Mouse (Mus musculus): Measurements from ENCODE around the gene Cuedc1. TPM values are rescaled to one million over a fixed set of nuclear protein-coding genes. Genes with fewer than 3 reads are reported as not detected.

The Cuedc1 gene
- polyA plus RNA-seq, 1 experiment, result 1.7 TPM

DNA sequence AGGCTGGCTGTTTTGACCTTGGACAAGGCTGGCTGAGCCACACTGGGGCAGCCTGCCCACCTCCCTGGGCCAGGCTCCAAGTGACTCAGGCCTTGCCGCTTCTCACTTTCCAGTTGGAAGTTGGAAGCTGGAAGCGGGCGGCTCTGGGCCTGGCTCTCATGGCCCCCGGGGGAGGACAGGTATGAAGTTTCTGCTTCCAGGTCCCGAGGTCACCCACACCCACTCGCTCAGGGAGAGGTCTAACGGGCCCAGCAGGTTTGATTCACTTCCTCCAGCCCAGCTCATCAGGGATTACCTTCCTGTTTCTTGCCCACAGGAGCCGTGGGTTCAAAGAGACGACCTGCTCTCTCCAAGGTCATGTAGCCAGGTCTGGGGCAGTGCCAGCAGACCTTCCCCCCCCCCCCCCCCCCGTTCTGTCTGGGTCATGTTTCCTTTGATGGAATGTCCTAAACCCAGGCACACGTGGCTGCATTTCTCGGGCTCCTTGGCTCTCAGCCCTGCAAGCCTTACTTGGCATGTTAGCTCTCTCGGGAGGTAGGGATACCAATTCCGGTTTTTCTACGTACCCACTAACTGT lies 67.0 kb downstream of the Cuedc1 start:
- no peak for TF ChIP-seq GATA1 (IDR thresholded peaks at IDR 0.05; ENCODE audit: low read length)

DNA sequence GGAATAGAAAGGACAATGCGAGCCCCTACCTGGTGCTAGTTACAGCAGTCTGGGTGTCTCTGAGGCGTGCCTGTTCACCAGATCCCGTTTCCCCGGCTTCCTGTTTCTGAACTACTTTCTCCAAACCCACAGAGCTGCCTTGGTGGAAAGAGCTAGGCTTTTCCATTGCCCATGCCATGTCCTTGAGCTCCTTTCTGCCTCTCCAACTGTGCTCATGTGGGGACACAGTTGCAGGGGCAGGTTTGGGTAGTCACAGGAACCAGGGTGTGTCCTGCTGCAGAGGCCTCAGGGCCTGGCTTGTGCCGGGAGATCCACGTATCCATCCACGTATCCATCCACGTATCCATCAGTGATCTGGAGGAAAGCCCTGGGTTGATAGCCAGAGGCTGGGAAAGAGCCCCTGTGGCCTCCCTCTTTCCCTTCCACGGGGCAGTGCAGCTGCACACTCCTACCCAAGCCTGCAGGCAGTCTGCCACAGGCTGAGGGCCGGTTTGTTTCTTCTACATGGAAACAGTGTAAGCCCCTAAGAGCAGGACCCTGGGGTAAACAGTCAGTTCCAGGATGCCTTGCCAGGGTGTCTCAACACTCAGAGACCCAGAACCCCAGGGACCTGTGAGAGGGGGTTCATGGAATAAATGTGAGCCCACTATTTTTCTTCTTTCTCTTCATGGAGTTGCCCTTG lies 68.0 kb downstream of the Cuedc1 start:
- TF ChIP-seq GATA1 (IDR thresholded peaks at IDR 0.05; ENCODE audit: low read length), result no peak

DNA sequence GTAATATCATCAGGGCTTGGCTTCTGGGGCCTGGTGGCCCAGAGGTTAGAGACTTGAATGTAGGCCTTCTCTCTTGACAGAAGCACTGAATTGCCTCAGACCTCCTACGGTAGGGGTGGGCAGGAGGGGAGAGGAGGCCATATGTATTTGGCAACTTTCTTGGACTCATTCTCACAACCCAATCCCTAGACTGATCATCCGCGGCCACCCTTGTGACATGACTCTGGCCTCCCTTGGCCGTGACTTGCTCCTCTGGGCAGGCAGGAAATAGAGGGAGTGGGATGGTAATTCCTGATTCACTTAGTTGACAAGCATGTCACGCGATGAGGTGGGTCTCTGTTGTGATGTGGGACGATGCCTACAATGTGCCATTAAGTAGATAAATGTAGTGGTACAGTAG lies 68.6 kb downstream of the Cuedc1 start:
- no peak for TF ChIP-seq GATA1 (IDR thresholded peaks at IDR 0.05; ENCODE audit: low read length)

DNA sequence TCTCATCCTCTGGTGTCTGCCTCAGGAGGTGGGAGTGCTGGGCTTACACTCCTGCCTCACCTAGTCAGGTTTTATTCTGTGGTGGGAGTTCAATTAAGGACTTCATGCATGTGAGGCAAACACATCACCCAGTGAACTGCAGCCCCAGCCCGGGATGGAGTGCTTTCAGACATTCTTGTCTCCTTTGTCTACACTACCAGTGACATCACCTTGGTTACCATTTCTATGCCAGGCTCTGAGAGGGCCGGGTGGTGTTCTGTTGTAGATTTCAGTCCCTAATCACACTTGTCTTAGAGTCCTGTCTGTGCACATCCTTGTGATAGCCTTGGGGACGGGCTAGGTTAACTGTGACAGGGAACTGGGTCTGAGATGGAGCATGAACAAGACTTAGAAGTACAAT lies 70.8 kb downstream of the Cuedc1 start:
- no peak for TF ChIP-seq GATA1 (IDR thresholded peaks at IDR 0.05; ENCODE audit: low read length)

DNA sequence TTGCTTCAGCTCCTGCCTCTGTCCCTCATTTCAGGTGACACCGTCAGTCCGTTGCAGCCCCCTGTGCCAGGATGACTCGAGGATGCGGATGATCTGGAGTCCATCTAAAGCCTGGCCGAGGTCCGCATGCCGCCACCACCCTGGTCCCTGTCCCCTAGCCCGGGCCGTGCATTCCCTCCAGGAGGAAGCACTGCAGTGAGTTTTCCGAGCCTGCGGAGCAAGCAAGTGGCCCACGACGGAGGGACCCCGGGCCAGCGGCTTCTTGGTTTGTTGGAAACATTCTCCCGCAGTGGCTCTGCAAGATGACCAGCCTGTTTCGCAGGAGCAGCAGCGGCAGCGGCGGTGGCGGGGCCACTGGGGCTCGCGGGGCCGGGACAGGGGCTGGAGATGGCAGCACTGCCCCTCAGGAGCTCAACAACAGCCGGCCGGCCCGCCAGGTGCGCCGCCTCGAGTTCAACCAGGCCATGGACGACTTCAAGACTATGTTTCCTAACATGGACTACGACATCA lies 71.7 kb downstream of the Cuedc1 start:
- no peak for TF ChIP-seq GATA1 (IDR thresholded peaks at IDR 0.05; ENCODE audit: low read length)

GRCm38 (mm10) chr11:88170606-88171005 lies 72.7 kb downstream of the Cuedc1 start:
- no peak for TF ChIP-seq GATA1 (IDR thresholded peaks at IDR 0.05; ENCODE audit: low read length)

- TF ChIP-seq GATA1 (IDR thresholded peaks at IDR 0.05; ENCODE audit: low read length), result no peak
These were observed 74.1 kb downstream of the Cuedc1 start for GRCm38 (mm10) chr11:88171876-88172442.

- TF ChIP-seq GATA1 (IDR thresholded peaks at IDR 0.05; ENCODE audit: low read length), result no peak
These were observed 74.9 kb downstream of the Cuedc1 start for GRCm38 (mm10) chr11:88172601-88173325.

DNA sequence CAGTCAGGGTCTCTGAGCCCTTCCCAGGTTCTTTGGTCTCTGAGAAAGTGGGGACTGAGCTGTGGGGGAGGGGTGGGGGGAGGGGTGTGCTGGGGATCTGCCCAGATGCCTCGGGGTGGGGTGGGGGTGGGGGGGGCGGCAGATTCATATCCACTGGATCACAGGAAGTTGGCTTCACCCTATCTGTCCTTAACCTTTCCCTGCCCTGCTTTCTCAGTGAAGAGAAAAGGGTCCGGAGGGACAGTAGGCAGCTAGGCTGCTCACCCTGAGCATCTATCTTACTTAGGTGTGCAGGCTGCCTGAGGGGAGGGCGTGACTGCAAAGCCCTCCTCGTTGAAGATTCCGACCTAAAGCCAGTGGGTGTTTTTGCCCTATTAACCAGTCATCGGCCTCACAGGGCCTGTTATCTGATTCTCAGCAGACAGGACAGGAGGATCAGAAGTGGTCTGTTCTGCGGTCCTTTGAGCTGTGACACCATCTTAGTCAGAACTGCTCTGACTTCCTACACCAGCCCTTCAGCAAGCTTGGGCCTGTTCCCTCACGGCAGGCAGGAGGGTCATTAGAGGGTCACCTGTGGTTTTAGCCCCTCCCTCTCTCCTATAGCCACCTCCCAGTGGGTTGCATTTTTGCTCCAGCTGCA lies 75.6 kb downstream of the Cuedc1 start:
- no peak for TF ChIP-seq GATA1 (IDR thresholded peaks at IDR 0.05; ENCODE audit: low read length)

DNA sequence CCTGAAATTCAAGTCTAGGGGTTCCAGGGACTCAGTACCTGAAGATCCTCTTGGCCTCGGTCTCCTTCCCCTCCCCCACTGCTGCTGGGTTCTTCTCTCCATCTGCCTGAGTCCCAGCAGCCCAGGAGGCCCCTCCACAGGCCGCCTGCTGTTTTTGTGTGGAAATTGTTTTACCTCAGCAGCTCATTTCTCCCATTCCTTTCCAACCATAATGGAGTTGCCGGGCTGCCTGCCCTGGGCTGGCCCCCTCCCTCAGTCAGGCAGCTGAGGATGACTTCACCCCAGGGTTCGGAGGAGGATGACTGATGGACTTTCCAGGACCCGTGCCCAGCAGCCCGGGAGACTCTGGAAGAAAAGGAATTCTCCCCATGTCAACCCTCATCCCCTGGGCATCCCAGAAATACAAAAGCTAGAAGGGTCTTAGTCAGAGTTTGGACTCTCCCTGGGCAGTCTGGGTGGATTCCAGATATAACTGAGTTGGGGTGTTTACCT lies 82.7 kb downstream of the Cuedc1 start:
- no peak for TF ChIP-seq GATA1 (IDR thresholded peaks at IDR 0.05; ENCODE audit: low read length)

DNA sequence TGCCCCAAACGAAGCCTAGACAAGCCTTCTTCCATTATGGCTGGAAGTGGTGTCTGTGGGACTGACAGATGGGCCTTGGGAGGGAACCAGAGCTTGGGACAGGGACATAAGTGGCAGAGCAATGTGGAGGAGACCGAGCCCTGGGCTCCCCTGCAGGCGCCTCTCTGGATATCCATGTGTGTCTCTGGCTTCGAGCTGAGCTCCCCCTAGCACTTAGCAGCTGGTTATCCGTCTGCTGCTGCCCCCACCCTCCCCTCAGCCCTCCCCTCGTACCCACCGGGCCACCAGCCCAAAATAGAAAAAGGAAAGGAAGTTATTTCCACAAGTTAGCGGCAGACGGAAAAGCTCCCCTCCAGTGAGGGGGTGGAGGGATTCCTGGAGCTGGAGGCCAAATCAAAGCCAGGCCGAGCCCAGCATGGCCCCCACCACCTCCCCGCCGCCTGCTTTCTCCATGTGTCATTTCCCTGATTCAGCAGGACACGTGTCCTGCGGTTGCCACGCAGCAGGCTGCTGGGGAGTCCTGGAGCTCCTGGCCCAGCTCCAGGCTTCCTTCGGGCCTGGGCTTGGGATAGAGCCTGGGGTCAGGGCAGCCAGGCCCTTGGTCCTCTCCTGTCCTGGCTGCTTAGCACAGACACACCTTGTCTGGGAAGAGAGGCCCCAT lies 83.2 kb downstream of the Cuedc1 start:
- TF ChIP-seq GATA1 (IDR thresholded peaks at IDR 0.05; ENCODE audit: low read length), result no peak

- TF ChIP-seq GATA1 (IDR thresholded peaks at IDR 0.05; ENCODE audit: low read length), result no peak
These were observed 86.8 kb downstream of the Cuedc1 start for GRCm38 (mm10) chr11:88184632-88185180.

DNA sequence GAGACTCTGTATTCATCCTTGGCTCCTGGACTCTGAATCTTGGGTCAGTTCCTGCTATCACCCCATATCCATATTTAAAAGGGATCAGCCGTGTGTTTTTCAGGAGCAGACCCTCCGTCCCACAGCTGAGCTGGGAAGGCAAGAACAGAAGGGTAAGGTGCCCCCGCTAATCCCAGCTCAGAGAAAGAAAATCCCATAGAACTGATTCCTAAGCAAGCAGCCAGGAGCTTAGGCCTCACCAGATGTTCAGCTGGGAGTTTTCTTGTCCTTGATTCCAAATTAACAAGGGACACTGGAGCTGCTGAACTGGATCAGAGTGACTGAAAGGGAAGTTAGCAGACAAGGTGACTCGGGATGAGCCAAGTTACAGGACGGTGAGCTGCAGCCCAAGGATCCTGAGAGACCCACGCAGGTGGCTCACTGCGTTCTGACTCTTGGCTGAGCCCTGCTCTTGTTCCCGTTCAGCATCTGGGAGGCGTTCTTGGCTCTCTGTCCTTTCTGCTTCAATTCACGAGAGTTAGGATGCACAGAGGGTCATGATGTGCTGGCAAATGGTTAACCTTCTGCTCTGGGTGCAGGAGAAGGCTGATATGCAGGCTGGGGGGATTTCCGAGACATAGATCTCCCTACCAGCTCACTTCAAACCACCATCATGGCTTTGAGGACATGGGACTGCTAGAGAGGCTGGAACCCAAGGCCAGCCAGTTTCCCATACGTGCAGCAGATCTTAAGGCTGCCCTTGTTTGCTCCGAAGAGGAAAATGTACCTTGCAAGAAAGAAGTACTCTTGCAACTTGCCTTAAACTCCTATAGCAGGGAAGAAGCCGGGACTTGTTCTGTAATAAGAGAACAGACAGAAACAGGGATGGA lies 88.5 kb downstream of the Cuedc1 start:
- TF ChIP-seq GATA1 (IDR thresholded peaks at IDR 0.05; ENCODE audit: low read length), result no peak

- no peak for TF ChIP-seq GATA1 (IDR thresholded peaks at IDR 0.05; ENCODE audit: low read length)
These were observed 89.0 kb downstream of the Cuedc1 start for GRCm38 (mm10) chr11:88186947-88187243.
